Mouse (Mus musculus) adrenal gland, postnatal 10 days (tissue): Measurements from ENCODE around the gene Hdac5. TPM values are rescaled to one million over a fixed set of nuclear protein-coding genes. Genes with fewer than 3 reads are reported as not detected.

Experiments
- DNase-seq: peaks from one replicate; pipeline ENCODE4 v3.0.0; 2021; ENCODE audit warnings: mixed read lengths
- long read RNA-seq, 2 experiments: library from polyadenylated mRNA; stranded (forward); transcript quantifications; one replicate each; pipeline ENCODE4 v2.0.0; 2021
- total RNA-seq, 2 experiments: library from RNA; stranded (reverse); gene quantifications; 2 replicates each; pipeline ENCODE4 v1.2.3; 2021

The Hdac5 gene
- total RNA-seq, result 100 to 1,000 TPM in 1 of 2 experiments, 10 to 100 TPM in 1; 84.4 to 113 TPM
- long read RNA-seq, experiment 1, partial matches to known transcripts, result 27 of 46 reads
- long read RNA-seq, experiment 1, other reads (novel, unspliced or antisense), result 17 of 46 reads
- long read RNA-seq, experiment 2, partial matches to known transcripts, result 16 of 27 reads
- long read RNA-seq, experiment 2, other reads (novel, unspliced or antisense), result 8 of 27 reads

DNA sequence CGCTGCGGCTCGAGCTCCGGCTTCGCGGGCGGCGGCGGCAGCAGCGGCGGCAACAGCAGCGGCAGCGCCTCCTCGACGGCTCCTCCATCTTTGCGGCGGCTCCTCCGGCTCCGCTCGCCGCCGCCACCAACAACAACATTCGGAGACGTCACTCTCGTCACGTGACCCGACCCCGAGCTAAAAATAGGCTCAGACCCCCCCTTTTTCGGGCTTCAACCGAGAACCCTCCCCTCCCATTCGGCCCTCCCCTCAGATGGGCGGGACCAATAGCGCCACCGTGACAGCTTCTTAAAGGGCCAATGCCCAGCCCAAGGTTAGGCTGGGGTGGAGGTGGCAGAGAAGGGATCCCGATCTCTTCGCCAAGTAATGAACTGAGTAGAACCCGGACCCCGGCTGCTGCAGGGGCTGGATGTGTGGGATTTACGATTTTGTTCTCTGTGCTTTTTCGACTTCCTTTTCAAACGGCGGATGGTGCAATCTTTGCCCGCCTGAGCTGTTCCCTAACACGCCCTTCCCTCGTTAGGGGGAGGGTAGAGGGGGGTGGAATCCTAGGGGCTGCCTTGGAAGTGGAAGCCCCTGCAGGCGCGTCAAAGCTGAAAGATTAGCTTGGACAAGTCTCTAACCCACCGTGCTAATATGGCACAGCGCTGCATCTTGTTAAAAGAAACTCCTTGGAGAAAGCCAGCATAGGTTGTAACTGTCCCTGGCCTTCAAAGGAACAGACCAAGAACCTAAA is at the start of gene Hdac5:
Gene Hdac5 (minus strand): TSS at position 161 of the 736 bp plus-strand sequence.
- peak; percentile 99 for DNase-seq

GRCm38 (mm10) chr11:102279595-102279994 is 49.6 kb upstream of the Hdac5 start:
- DNase-seq, result no peak

DNA sequence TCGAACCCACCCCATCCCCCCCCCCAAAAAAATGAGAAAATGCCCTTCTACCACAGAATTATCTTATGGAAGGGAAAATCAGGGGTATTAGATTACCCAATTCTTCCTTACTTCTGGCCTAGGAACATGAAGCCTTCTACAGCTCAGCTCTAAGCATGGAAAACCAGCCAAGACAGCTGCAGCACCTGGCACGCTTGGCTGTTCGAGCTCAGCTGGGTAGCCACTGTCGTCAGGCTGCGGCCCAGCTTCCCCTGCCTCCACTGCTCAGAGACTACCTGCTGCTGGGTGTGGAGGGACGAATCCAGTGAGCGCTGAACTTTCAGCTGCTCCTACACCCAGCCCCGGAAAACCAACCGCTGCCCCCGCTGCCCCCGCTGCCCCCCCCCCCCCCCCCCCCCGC is 47.8 kb upstream of the Hdac5 start:
- no peak for DNase-seq

DNA sequence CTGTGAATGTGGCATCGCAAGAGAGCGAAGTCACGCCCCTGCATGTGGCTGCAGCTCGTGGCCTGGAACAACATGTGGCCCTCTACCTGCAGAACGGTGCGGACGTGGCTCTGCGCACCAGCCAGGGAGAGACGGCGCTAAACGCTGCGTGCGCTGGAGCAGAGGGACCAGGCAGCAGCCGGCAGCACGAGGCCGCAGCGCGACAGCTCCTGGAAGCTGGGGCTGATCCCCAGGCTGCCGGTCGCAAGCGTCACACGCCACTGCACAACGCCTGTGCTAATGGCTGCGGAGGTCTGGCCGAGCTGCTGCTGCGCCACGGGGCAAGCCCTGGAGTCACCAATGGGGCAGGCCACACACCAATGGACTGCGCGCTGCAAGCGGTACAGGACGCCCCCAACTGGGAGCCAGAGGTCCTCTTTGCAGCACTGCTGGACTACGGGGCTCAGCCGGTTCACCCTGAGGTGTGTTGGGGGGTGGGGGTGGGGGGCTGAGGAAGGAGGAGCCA is 46.5 kb upstream of the Hdac5 start:
- peak; percentile 58 for DNase-seq

- DNase-seq, result no peak
Observed at GRCm38 (mm10) chr11:102268520-102269244, 38.7 kb upstream of the Hdac5 start, which contains the start of gene Asb16. Gene Asb16, plus strand, starts transcription at chr11:102268743.

- peak; percentile 83 for DNase-seq
Observed at GRCm38 (mm10) chr11:102267480-102267879, 37.5 kb upstream of the Hdac5 start.

GRCm38 (mm10) chr11:102266631-102267355 is 36.8 kb upstream of the Hdac5 start:
- no peak for DNase-seq

DNA sequence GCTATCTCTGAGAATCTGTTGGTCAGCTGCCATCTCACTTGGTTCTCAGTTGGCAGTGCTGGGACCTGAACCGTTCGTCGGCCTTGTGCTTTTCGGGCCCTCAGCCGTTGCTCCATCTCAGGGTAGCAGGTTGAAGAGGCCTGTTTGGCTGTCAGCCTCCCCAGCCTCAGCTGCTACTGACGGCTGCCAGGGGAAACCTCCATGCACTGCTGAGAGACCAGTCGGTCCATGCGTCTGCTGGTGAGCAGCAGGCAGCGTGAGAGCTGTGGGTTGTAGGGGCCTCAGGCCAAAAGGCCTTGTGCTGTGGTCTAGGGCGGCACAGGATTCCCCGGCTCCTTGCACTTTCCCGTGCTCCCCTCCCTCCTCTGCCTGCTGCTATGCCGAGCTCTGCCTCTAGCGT is 35.9 kb upstream of the Hdac5 start:
- no peak for DNase-seq

GRCm38 (mm10) chr11:102263211-102263610 is 33.2 kb upstream of the Hdac5 start:
- DNase-seq, result no peak

DNA sequence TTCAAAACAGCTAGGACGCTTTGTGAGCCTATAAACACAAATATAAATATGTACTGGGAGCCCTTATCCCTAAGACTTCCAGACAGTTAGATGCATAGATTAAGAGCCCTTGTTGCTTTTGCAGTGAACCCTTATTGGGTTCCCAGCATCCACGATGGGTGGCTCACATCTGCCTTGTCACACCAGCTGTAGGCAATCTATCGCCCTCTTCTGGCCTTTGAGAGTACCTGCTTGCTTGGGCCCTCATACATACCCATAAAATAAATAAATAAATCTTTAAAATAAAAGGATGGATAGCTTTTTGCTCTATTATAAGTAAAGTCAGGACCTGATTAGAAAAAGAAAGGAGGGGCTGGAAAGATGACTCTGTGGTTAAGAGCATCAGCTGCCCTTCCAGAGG is 28.6 kb upstream of the Hdac5 start:
- DNase-seq, result no peak

DNA sequence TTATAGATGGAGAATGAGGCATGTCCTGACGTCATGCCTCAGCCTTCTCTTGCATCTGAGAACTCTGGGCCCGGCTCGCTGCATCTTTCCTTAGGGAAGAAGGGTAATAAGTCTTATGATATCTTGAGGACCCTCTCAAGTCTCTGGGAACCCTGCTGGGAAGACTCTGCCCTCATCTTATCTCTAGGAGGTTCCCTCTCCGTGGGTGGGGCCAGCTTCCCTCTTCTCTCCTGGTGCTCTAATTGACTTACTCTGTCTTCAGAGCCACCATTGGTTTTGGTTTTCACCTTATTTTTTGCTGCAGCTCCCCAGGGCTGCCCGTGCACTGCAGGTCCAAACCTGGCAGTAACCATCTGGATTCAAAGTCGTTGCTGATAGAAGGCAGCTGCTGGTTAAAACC is 28.1 kb upstream of the Hdac5 start:
- DNase-seq, result no peak

DNA sequence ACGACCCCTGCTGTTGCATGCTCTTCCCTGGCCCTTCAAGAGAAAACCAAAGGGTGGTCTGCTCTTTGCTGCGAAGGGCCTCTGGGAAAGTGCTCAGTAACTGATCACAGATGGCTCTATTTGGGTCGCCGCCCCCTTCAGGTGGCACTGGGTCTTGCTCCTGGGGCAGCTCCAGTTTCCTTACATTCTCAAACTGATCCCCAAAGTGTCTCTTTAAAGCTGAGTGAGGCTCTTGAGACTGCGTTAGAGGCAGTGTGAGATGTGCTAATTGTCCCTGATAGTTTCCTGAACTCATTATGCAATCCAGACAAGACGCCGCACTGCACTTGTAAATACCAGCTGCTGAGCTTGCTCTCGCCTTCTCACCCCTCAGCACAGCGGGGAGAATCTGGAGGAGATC is 27.5 kb upstream of the Hdac5 start:
- DNase-seq, result no peak

GRCm38 (mm10) chr11:102249351-102250090 is 19.6 kb upstream of the Hdac5 start:
- DNase-seq, result no peak

DNA sequence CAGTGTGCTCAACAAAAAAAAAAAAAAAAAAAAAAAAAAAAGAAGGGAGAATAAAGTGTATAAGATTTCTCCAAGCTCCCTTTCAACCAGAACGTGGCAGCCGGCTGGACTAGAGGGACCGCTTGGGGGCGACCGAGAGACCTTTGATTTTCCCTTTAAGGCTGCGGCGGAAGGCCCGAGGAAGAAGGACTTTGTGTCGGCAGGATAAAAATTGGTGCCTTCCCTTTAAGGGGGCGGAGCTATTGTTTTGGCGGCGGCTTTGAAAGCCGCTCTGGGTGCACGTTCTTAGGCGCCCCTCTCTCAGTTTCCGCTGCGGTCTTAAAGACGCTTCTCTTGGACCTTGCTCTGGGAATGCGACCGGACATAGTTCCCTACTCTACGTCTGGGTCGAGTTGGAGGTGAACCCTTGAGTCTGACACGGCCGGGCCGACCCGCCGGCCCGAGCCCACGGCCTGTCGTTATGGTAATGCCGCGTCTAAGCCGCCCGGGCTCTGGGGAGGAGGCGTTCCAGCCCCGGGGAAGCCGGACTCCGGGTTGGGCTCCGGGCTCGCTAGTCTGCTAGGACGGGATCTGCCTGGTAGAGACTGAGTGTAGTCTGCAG is 18.8 kb upstream of the Hdac5 start, which contains the start of gene BC030867:
Gene BC030867 (plus strand): TSS at position 253 of the 601 bp plus-strand sequence.
- DNase-seq, result peak; percentile 95

DNA sequence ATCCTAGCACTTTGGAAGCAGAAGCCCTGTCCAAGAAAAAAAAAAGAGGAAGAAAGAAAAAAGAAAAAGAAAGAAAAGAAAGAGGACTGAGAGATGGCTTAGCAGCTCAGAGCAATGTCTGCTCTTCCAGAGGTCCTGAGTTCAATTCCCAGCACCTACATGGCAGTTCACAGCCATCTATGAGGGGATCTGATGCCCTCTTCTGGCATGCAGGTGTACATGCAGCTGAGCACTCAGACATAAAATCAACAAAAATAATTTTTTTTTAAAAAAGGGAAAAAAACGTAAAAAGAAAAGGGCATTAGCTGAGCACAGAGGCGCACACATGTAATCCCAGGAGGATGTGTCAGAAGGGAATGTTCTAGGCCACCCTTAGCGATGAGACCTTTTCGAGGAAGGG is 16.9 kb upstream of the Hdac5 start:
- no peak for DNase-seq

DNA sequence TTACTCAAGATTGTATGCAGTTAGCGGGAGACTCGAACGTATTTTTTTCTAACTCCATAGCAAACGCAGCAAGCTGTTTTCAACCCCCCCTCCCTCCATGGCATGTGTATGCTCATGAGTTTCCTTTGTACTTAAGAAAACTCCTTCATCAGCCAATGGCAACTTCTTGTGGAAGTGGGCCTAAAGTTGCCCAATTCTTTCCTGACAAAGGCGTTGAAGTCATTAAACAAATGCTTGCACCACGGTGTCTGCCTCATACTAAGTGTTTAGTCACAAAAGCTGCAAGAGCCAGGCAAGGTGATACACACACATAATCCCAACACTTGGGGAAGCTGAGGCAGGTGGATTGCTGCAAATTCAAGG is 16.3 kb upstream of the Hdac5 start:
- DNase-seq, result no peak

GRCm38 (mm10) chr11:102245581-102246272 is 15.8 kb upstream of the Hdac5 start:
- DNase-seq, result no peak

GRCm38 (mm10) chr11:102244926-102245449 is 15.0 kb upstream of the Hdac5 start:
- DNase-seq, result peak; percentile 82

GRCm38 (mm10) chr11:102241874-102242273 is 11.9 kb upstream of the Hdac5 start:
- no peak for DNase-seq

DNA sequence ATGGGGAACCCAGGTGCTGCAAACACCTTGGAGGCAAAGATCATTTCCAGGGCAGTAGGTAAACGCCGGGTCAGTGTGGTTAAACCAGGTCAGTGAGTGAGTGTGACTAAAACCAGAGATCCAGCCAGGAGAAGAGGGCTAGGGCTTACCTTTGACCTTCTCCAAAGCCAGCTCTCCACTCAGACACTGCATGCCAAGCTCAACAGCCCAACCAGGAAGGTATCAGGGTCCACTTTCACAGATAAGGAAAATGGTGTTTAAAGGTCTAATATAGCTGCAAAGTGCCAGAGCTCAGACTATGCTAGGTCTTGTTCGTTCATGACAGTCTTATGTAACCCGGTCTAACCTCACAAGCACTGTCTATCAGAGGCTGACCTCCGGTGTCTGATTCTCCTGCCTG is 11.3 kb upstream of the Hdac5 start:
- no peak for DNase-seq
